Mouse (Mus musculus) urinary bladder, postnatal 14 days (tissue): ENCODE results near the gene Pola2.
A peak's percentile ranks its signal among the peaks of the same experiment; 100 is the strongest.

Experiments
- DNase-seq: peaks from one replicate; pipeline ENCODE4 v3.0.0; 2021; ENCODE audit warnings: low spot score

Gene Pola2

GRCm38 (mm10) chr19:5965280-5965679 lies 1.3 kb upstream of the Pola2 start:
- peak; percentile 83 for DNase-seq

GRCm38 (mm10) chr19:5964804-5965203 lies 802 bp upstream of the Pola2 start:
- no peak for DNase-seq

- no peak for DNase-seq
Measured at GRCm38 (mm10) chr19:5962651-5963050, 1.4 kb downstream of the Pola2 start.

GRCm38 (mm10) chr19:5957371-5957770 lies 6.6 kb downstream of the Pola2 start:
- DNase-seq = no peak

- peak; percentile 85 for DNase-seq
Measured at GRCm38 (mm10) chr19:5956685-5957084, 7.3 kb downstream of the Pola2 start.

GRCm38 (mm10) chr19:5955704-5956670 lies 8.0 kb downstream of the Pola2 start:
- peak; percentile 75 for DNase-seq

- no peak for DNase-seq
Measured at GRCm38 (mm10) chr19:5954936-5955335, 9.1 kb downstream of the Pola2 start.

- no peak for DNase-seq
Measured at GRCm38 (mm10) chr19:5954031-5954710, 9.8 kb downstream of the Pola2 start.

GRCm38 (mm10) chr19:5953201-5953770 lies 10.7 kb downstream of the Pola2 start:
- no peak for DNase-seq

GRCm38 (mm10) chr19:5952071-5952691 lies 11.8 kb downstream of the Pola2 start:
- no peak for DNase-seq

GRCm38 (mm10) chr19:5951631-5952030 lies 12.4 kb downstream of the Pola2 start:
- no peak for DNase-seq

- no peak for DNase-seq
Measured at GRCm38 (mm10) chr19:5950218-5950617, 13.8 kb downstream of the Pola2 start.

- peak; percentile 63 for DNase-seq
Measured at GRCm38 (mm10) chr19:5945891-5946290, 18.1 kb downstream of the Pola2 start.

GRCm38 (mm10) chr19:5945027-5945426 lies 19.0 kb downstream of the Pola2 start:
- DNase-seq = peak; percentile 59

GRCm38 (mm10) chr19:5944145-5944544 lies 19.9 kb downstream of the Pola2 start:
- DNase-seq = no peak

- DNase-seq = no peak
Measured at GRCm38 (mm10) chr19:5943404-5943803, 20.6 kb downstream of the Pola2 start.

GRCm38 (mm10) chr19:5942581-5942980 lies 21.4 kb downstream of the Pola2 start:
- DNase-seq = no peak

GRCm38 (mm10) chr19:5940656-5941055 lies 23.3 kb downstream of the Pola2 start:
- no peak for DNase-seq

GRCm38 (mm10) chr19:5940173-5940572 lies 23.8 kb downstream of the Pola2 start:
- DNase-seq = peak; percentile 89

GRCm38 (mm10) chr19:5939715-5940114 lies 24.3 kb downstream of the Pola2 start:
- no peak for DNase-seq

GRCm38 (mm10) chr19:5938516-5938915 lies 25.5 kb downstream of the Pola2 start:
- no peak for DNase-seq

- DNase-seq = no peak
Measured at GRCm38 (mm10) chr19:5937836-5938406, 26.1 kb downstream of the Pola2 start.
